Mouse (Mus musculus) E14TG2a.4 (cell line): ENCODE measurements around the gene Pou6f2.

Experiments used
- H3K27me3 ChIP-seq: 2 replicates; pipeline ENCODE4 v1.6.1; 2014; ENCODE audit warnings: low read length, control low read depth; ENCODE audit not compliant: insufficient read depth
- H3K36me3 ChIP-seq: 2 replicates; pipeline ENCODE4 v1.6.1; 2014; ENCODE audit warnings: low read length, control low read depth; ENCODE audit not compliant: insufficient read depth
- H3K4me1 ChIP-seq: replicated peaks from 2 replicates; pipeline ENCODE4 v1.6.1; 2014; ENCODE audit warnings: low read depth, low read length, control low read depth
- H3K4me3 ChIP-seq: replicated peaks from 2 replicates; pipeline ENCODE4 v1.5.1; 2014; ENCODE audit warnings: mild to moderate bottlenecking, low read length
- H3K9me3 ChIP-seq: 2 replicates; pipeline ENCODE4 v1.6.1; 2014; ENCODE audit warnings: low read length, control low read depth
- CTCF ChIP-seq: conservative IDR thresholded peaks from 2 replicates; pipeline ENCODE4 v1.5.1; 2014; ENCODE audit warnings: low read length
- NANOG ChIP-seq: IDR thresholded peaks from 2 replicates; pipeline ENCODE4 v1.6.1; 2014; ENCODE audit warnings: borderline replicate concordance, low read length, mixed read lengths
- POU5F1 ChIP-seq: IDR thresholded peaks from 2 replicates; pipeline ENCODE4 v1.6.1; 2014; ENCODE audit warnings: low read length, borderline replicate concordance

Gene Pou6f2

DNA sequence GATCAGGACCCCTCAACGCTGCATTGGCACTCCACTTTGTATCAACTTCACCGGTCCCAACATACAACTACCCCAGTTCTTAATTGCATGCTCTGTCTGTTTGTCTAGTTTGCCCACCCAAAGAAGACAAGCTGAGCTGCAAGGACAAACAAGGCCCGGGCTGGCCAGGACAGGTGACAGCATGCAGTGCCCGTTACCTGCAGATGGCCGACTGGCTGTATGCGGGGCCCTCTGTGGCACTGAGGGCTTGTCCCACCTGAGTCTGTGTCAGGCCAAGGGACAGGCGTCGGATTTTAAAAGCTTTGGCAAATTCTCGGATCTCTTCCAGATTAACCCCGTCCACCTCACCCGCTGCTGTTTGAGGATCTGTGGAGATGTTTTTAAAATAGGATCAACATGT, 268.7 kb downstream of the Pou6f2 start:
- no peak overlapping the region for H3K4me3 ChIP-seq
- no peaks in the 10 kb centered on the region for H3K9me3 ChIP-seq
- no peaks in the 10 kb centered on the region for H3K36me3 ChIP-seq
- TF ChIP-seq CTCF (no peak), POU5F1 (no peak), NANOG (no peak)
- H3K4me1 ChIP-seq, result peaks cover 36% of the 10 kb centered on the region
- peaks cover 10% of the 10 kb centered on the region for H3K27me3 ChIP-seq

DNA sequence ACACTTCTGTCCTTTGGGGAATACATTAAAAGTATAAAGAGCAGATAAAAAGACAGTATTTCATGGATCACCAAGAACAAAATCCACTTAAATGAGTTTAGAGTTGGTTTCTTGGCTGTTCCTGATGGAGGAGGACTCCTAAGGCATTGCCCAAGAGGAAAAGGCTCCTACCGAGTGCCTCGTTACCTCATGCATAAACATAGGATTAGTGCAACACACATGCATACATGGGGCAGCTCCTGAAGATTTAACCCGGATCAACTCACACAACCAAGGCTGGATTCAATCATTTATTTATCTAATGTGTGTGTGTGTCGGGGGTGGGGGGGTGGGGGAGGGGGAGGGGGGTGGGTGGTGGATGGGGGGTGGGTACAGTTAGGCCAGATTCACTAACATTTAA, 269.4 kb downstream of the Pou6f2 start:
- TF ChIP-seq NANOG (no peak), CTCF (no peak), POU5F1 (no peak)
- H3K4me3 ChIP-seq, result no peak overlapping the region
- H3K9me3 ChIP-seq, result no peaks in the 10 kb centered on the region

DNA sequence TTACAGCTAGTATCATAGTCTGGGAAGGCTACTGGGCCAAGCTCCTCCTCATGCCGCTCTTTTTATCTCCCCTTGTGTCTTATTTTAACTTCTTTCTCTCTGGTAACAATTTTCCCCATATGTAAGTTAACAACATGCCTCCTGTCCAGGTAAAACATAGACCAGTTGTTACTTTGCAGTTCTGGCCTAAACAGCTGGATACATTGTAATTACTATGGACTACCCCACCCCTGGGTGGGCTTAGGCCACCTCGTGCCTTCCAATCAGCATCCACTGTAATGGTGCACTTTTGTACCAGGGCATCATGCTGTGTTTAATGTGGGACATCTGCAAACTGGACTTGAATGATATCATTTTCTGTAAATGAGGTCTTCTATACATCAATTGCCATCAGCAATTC, 271.4 kb downstream of the Pou6f2 start:
- Histone ChIP-seq H3K4me3 (no peak overlapping the region), H3K4me1 (peaks cover 40% of the 10 kb centered on the region), H3K9me3 (no peaks in the 10 kb centered on the region), H3K27me3 (peaks cover 13% of the 10 kb centered on the region), H3K36me3 (no peaks in the 10 kb centered on the region)
- TF ChIP-seq NANOG, result no peak
- TF ChIP-seq POU5F1, result no peak
- no peak for TF ChIP-seq CTCF

More for the DNA sequence above, 269.4 kb downstream of the Pou6f2 start:
- Histone ChIP-seq H3K27me3 (peaks cover 13% of the 10 kb centered on the region), H3K36me3 (no peaks in the 10 kb centered on the region), H3K4me1 (peaks cover 40% of the 10 kb centered on the region)

DNA sequence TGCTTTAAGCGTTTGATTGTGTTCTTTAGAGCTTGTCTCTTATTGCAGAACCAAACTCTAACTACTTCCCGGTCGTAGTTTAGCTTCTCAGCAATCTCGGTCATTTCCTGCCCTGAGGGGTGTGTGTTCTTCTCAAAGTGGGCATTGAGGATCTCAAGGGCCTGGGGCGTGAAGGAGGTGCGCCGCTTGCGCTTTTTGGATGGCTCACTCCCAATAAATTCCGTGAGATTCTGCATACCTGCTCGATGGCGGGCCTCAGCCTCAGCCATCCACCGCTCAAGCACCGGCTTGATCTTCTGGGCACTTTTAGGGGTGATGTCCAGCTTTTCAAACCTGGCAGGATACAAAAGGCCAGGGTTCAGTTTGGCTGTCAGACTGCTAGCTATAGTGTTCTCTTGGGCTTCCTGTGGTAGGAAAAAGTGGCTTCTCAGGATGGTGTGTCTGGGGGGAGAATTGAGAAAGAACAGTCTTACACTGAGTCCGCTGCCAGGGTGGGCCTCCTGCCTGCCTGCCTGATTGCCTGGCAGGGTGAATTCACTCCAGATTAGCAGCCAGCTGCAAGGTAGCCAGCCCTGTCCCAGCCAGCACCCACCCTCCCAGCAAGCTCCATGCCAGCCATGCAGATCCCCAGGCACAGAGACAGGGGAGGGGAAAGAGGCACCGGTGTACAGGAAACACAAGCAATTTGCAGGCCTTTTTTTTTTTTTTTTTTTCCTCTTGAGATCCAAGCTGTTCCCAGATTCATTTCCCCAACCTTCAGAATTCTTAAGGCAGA, 272.1 kb downstream of the Pou6f2 start:
- no peaks in the 10 kb centered on the region for H3K9me3 ChIP-seq
- H3K27me3 ChIP-seq, result peaks cover 13% of the 10 kb centered on the region
- peak overlapping the region; percentile 56 for H3K4me3 ChIP-seq
- H3K4me1 ChIP-seq, result peaks cover 40% of the 10 kb centered on the region
- TF ChIP-seq POU5F1 (no peak), CTCF (no peak), NANOG (peak; percentile 21; the same call in 1 of the 2 replicates)
- H3K36me3 ChIP-seq, result no peaks in the 10 kb centered on the region

DNA sequence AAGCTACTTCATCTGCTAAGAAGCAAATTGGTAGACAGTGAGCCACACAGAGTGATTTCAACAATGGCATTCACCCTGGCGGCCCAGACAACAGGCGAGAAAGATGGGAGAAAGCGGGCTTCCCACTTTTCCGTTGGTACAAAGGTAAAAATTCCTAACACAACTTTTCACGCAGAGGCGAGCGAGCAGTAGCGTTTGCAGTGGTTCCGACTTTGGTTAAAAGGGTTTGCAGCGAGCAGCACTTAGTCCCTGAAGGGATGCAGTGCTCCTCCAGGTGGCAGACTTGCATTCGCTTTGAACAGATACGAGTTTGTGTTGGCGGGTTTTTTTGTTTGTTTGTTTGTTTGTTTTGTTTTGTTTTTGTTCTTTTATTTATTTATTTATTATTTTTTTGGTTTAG, 273.1 kb downstream of the Pou6f2 start:
- H3K36me3 ChIP-seq, result no peaks in the 10 kb centered on the region
- H3K4me1 ChIP-seq, result peaks cover 40% of the 10 kb centered on the region

DNA sequence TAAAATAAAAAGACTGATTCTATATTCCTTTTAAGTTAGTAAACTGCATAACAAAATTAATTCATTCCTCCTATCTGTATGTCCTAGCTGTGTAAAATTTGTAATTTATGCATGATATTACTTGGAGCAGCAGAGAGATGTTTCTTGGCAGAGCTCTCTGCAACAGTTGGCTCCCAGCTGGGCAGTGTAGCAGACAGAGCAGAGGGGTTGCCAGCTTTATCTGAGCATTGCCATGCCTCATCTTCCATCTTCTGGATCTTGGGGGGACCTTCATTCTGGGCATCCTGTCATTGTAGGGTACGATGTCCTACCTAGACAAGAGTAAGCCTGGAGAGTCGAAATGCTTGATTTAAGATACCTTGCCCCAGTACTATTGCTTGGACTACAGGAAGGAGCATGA, 277.1 kb downstream of the Pou6f2 start:
- Histone ChIP-seq H3K36me3 (no peaks in the 10 kb centered on the region), H3K9me3 (peaks cover 1% of the 10 kb centered on the region; the same call in 1 of the 2 replicates), H3K4me1 (peaks cover 22% of the 10 kb centered on the region), H3K4me3 (no peak overlapping the region), H3K27me3 (peaks cover 10% of the 10 kb centered on the region)
- no peak for TF ChIP-seq POU5F1
- no peak for TF ChIP-seq CTCF
- no peak for TF ChIP-seq NANOG

More for the DNA sequence above, 273.1 kb downstream of the Pou6f2 start:
- 0 out of 2 replicates have a peak, but pooled peaks have one; percentile 29 for TF ChIP-seq CTCF
- no peak for TF ChIP-seq NANOG
- Histone ChIP-seq H3K27me3 (peaks cover 13% of the 10 kb centered on the region), H3K9me3 (no peaks in the 10 kb centered on the region), H3K4me3 (no peak overlapping the region; the same call in 1 of the 2 replicates)

DNA sequence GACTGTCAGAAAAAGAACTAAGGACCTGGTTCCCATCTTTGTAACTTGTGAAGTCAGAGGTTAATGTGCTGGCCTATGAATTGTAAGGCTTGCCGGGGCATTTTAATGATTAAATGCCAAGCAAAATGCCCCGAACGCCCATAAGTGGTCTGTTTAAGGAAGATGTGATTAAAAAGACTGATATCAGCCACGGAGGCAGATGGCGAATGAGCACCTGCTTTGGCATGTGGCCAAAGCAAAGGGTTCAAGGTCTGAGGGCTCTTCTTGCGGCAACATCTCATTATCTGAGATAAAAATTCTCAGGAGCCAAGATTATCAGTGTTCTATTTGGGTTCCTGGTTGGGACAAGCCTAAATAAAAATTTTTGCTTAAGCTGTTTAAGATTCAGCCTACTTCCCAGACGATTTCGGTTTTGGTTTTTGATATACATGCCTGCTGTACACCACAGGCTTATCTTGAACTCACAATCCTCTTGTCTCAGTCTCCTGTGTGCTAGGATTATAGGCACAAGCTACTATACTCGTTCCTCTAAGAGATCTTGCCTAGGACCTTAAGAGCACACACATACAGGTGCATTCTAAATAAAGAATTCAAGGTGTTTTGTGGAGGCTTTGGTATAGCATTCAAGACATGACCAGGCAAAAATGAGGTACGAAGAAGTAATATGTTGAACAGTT, 315.9 kb downstream of the Pou6f2 start:
- Histone ChIP-seq H3K36me3 (no peaks in the 10 kb centered on the region), H3K4me3 (no peak overlapping the region), H3K27me3 (no peaks in the 10 kb centered on the region), H3K4me1 (no peaks in the 10 kb centered on the region), H3K9me3 (no peaks in the 10 kb centered on the region)
- no peak for TF ChIP-seq CTCF
- TF ChIP-seq NANOG, result no peak
- TF ChIP-seq POU5F1, result no peak
